Mouse (Mus musculus) spleen, adult 2 months (tissue): ENCODE results near the gene Tmem50a.

Experiments used
- CTCF ChIP-seq: fragments of 200-500 bp; IDR thresholded peaks from 2 replicates; pipeline ENCODE4 v1.5.1; 2011; ENCODE audit warnings: mild to moderate bottlenecking, inconsistent platforms; ENCODE audit not compliant: insufficient read depth, insufficient read length, insufficient replicate concordance; ENCODE audit errors: extremely low read depth
- POLR2A ChIP-seq: fragments of 200-500 bp; IDR thresholded peaks from 2 replicates; pipeline ENCODE4 v1.6.1; 2011; ENCODE audit warnings: low read depth, low read length, inconsistent platforms

GRCm38 (mm10) chr4:134855371-134855770 lies 59.5 kb downstream of the Tmem50a start:
- TF ChIP-seq POLR2A (no peak), CTCF (no peak)
